Mouse (Mus musculus): ENCODE data around the gene Gstt4. TPM values are rescaled to one million over a fixed set of nuclear protein-coding genes. Genes with fewer than 3 reads are reported as not detected.

Gstt4 gene
- polyA plus RNA-seq, 1 experiment: not detected

- WGBS: 1% methylated on average over 21 of the region's 21 CpGs
- TF ChIP-seq POLR2A (IDR thresholded peaks at IDR 0.05; ENCODE audit: low read depth, low read length) (no peak), CTCF (IDR thresholded peaks at IDR 0.05; ENCODE audit: extremely low read depth, insufficient read depth, insufficient read length, insufficient replicate concordance) (no peak)
- peak; percentile 32 to 78 for DNase-seq (ENCODE audit: low read depth in 1 of 2, low spot score in 2 of 2)
- no peaks in the 10 kb centered on the region for H3K27me3 ChIP-seq (ENCODE audit: control insufficient read depth, insufficient read depth, low read length)
- peak within 1 kb of the TSS; percentile 78 for H3K4me3 ChIP-seq (ENCODE audit: extremely low read depth, insufficient read depth, insufficient read length)
- no peaks in the 10 kb centered on the region for H3K36me3 ChIP-seq (ENCODE audit: control insufficient read depth, insufficient read depth, low read length)
- H3K4me1 ChIP-seq (ENCODE audit: control insufficient read depth, insufficient read depth, insufficient read length): peaks cover 13% of the 10 kb centered on the region; the same call in 1 of the 2 replicates
- H3K27ac ChIP-seq (ENCODE audit: insufficient read depth, low read length): peak within 1 kb of the TSS; percentile 62
Observed at GRCm38 (mm10) chr10:75837248-75837759, 15.0 kb upstream of the Gstt4 start, which contains the start of gene Gstt2. Gene Gstt2 (minus strand): TSS chr10:75837424.

- Histone ChIP-seq H3K27me3 (ENCODE audit: control insufficient read depth, insufficient read depth, low read length) (no peaks in the 10 kb centered on the region), H3K4me3 (ENCODE audit: extremely low read depth, insufficient read depth, insufficient read length) (peak overlapping the region; percentile 7; the same call in 1 of the 2 replicates), H3K36me3 (ENCODE audit: control insufficient read depth, insufficient read depth, low read length) (no peaks in the 10 kb centered on the region), H3K4me1 (ENCODE audit: control insufficient read depth, insufficient read depth, insufficient read length) (peaks cover 13% of the 10 kb centered on the region; the same call in 1 of the 2 replicates), H3K27ac (ENCODE audit: insufficient read depth, low read length) (no peak overlapping the region; the same call in 1 of the 2 replicates)
- TF ChIP-seq CTCF (IDR thresholded peaks at IDR 0.05; ENCODE audit: extremely low read depth, insufficient read depth, insufficient read length, insufficient replicate concordance) (no peak), POLR2A (IDR thresholded peaks at IDR 0.05; ENCODE audit: low read depth, low read length) (no peak)
- peak in 1 of 2 experiments; percentile 62 for DNase-seq (ENCODE audit: low read depth in 1 of 2, low spot score in 2 of 2)
- 2% methylated on average over 8 of the region's 10 CpGs for WGBS
Observed at GRCm38 (mm10) chr10:75835761-75836531, 13.6 kb upstream of the Gstt4 start.

GRCm38 (mm10) chr10:75835307-75835706 is 13.0 kb upstream of the Gstt4 start:
- H3K4me3 ChIP-seq (ENCODE audit: extremely low read depth, insufficient read depth, insufficient read length): peak overlapping the region; percentile 54
- H3K27me3 ChIP-seq (ENCODE audit: control insufficient read depth, insufficient read depth, low read length): no peaks in the 10 kb centered on the region
- no peaks in the 10 kb centered on the region for H3K36me3 ChIP-seq (ENCODE audit: control insufficient read depth, insufficient read depth, low read length)
- TF ChIP-seq POLR2A (IDR thresholded peaks at IDR 0.05; ENCODE audit: low read depth, low read length) (no peak), CTCF (IDR thresholded peaks at IDR 0.05; ENCODE audit: extremely low read depth, insufficient read depth, insufficient read length, insufficient replicate concordance) (no peak)
- DNase-seq (ENCODE audit: low read depth in 1 of 2, low spot score in 2 of 2): peak; percentile 57 to 77
- WGBS: under 1% methylated on average over 10 of the region's 10 CpGs
- peaks cover 13% of the 10 kb centered on the region; the same call in 1 of the 2 replicates for H3K4me1 ChIP-seq (ENCODE audit: control insufficient read depth, insufficient read depth, insufficient read length)
- H3K27ac ChIP-seq (ENCODE audit: insufficient read depth, low read length): peak overlapping the region; percentile 78

- WGBS: 7% methylated on average over 9 of the region's 9 CpGs
- peaks cover 13% of the 10 kb centered on the region; the same call in 1 of the 2 replicates for H3K4me1 ChIP-seq (ENCODE audit: control insufficient read depth, insufficient read depth, insufficient read length)
- no peaks in the 10 kb centered on the region for H3K36me3 ChIP-seq (ENCODE audit: control insufficient read depth, insufficient read depth, low read length)
- H3K4me3 ChIP-seq (ENCODE audit: extremely low read depth, insufficient read depth, insufficient read length): peak overlapping the region; percentile 61
- H3K27me3 ChIP-seq (ENCODE audit: control insufficient read depth, insufficient read depth, low read length): no peaks in the 10 kb centered on the region
- H3K27ac ChIP-seq (ENCODE audit: insufficient read depth, low read length): peak overlapping the region; percentile 78
- DNase-seq (ENCODE audit: low read depth in 1 of 2, low spot score in 2 of 2): no peak
- TF ChIP-seq CTCF (IDR thresholded peaks at IDR 0.05; ENCODE audit: extremely low read depth, insufficient read depth, insufficient read length, insufficient replicate concordance): no peak
- no peak for TF ChIP-seq POLR2A (IDR thresholded peaks at IDR 0.05; ENCODE audit: low read depth, low read length)
Observed at GRCm38 (mm10) chr10:75834721-75835120, 12.4 kb upstream of the Gstt4 start.

GRCm38 (mm10) chr10:75834250-75834649 is 11.9 kb upstream of the Gstt4 start:
- peak; percentile 37 to 66 for DNase-seq (ENCODE audit: low read depth in 1 of 2, low spot score in 2 of 2)
- H3K27me3 ChIP-seq (ENCODE audit: control insufficient read depth, insufficient read depth, low read length): no peaks in the 10 kb centered on the region
- H3K4me1 ChIP-seq (ENCODE audit: control insufficient read depth, insufficient read depth, insufficient read length): peaks cover 13% of the 10 kb centered on the region; the same call in 1 of the 2 replicates
- H3K36me3 ChIP-seq (ENCODE audit: control insufficient read depth, insufficient read depth, low read length): no peaks in the 10 kb centered on the region
- peak overlapping the region; percentile 61 for H3K4me3 ChIP-seq (ENCODE audit: extremely low read depth, insufficient read depth, insufficient read length)
- peak overlapping the region; percentile 73 for H3K27ac ChIP-seq (ENCODE audit: insufficient read depth, low read length)
- TF ChIP-seq POLR2A (IDR thresholded peaks at IDR 0.05; ENCODE audit: low read depth, low read length) (no peak; the same call in 1 of the 2 replicates), CTCF (IDR thresholded peaks at IDR 0.05; ENCODE audit: extremely low read depth, insufficient read depth, insufficient read length, insufficient replicate concordance) (no peak)
- 3% methylated on average over 21 of the region's 21 CpGs for WGBS

GRCm38 (mm10) chr10:75833456-75834080 is 11.2 kb upstream of the Gstt4 start:
- H3K36me3 ChIP-seq (ENCODE audit: control insufficient read depth, insufficient read depth, low read length): no peaks in the 10 kb centered on the region
- H3K4me1 ChIP-seq (ENCODE audit: control insufficient read depth, insufficient read depth, insufficient read length): peaks cover 13% of the 10 kb centered on the region; the same call in 1 of the 2 replicates
- peak overlapping the region; percentile 61 for H3K4me3 ChIP-seq (ENCODE audit: extremely low read depth, insufficient read depth, insufficient read length)
- 12% methylated on average over 21 of the region's 21 CpGs for WGBS
- peak overlapping the region; percentile 63 for H3K27ac ChIP-seq (ENCODE audit: insufficient read depth, low read length)
- peak in 1 of 2 experiments; percentile 42 for DNase-seq (ENCODE audit: low read depth in 1 of 2, low spot score in 2 of 2)
- no peaks in the 10 kb centered on the region for H3K27me3 ChIP-seq (ENCODE audit: control insufficient read depth, insufficient read depth, low read length)
- TF ChIP-seq CTCF (IDR thresholded peaks at IDR 0.05; ENCODE audit: extremely low read depth, insufficient read depth, insufficient read length, insufficient replicate concordance) (no peak), POLR2A (IDR thresholded peaks at IDR 0.05; ENCODE audit: low read depth, low read length) (no peak)
